Mouse (Mus musculus) urinary bladder, postnatal 14 days (tissue): ENCODE measurements around the gene Gpr132.
A peak's percentile ranks its signal among the peaks of the same experiment; 100 is the strongest.
"Not testable (repeated sequence)": the region's sequence is repeated elsewhere in the genome, so short reads cannot be mapped to it uniquely, and the experiment has no call there.

Experiments used
- DNase-seq: peaks from one replicate; pipeline ENCODE4 v3.0.0; 2021; ENCODE audit warnings: low spot score

Gene Gpr132

GRCm38 (mm10) chr12:112853050-112853729 lies 14.8 kb downstream of the Gpr132 start:
- peak; percentile 57 for DNase-seq

- peak; percentile 69 for DNase-seq
These were observed 16.9 kb downstream of the Gpr132 start for GRCm38 (mm10) chr12:112851116-112851515.

- DNase-seq, result no peak
These were observed 17.7 kb downstream of the Gpr132 start for GRCm38 (mm10) chr12:112850344-112850743.

GRCm38 (mm10) chr12:112849235-112850022 lies 18.6 kb downstream of the Gpr132 start:
- no peak for DNase-seq

GRCm38 (mm10) chr12:112847880-112848279 lies 20.1 kb downstream of the Gpr132 start:
- no peak for DNase-seq

GRCm38 (mm10) chr12:112843803-112844202 lies 24.2 kb downstream of the Gpr132 start:
- peak; percentile 91 for DNase-seq

GRCm38 (mm10) chr12:112842128-112842527 lies 25.9 kb downstream of the Gpr132 start:
- not testable (repeated sequence) for DNase-seq

- not testable (repeated sequence) for DNase-seq
These were observed 26.6 kb downstream of the Gpr132 start for GRCm38 (mm10) chr12:112841338-112841892.

GRCm38 (mm10) chr12:112840209-112841086 lies 27.6 kb downstream of the Gpr132 start:
- DNase-seq, result no peak

GRCm38 (mm10) chr12:112835046-112835445 lies 33.0 kb downstream of the Gpr132 start:
- DNase-seq, result no peak

- peak; percentile 33 for DNase-seq
These were observed 34.5 kb downstream of the Gpr132 start for GRCm38 (mm10) chr12:112833527-112833926.

- no peak for DNase-seq
These were observed 35.6 kb downstream of the Gpr132 start for GRCm38 (mm10) chr12:112832411-112832810.

GRCm38 (mm10) chr12:112830570-112830969 lies 37.5 kb downstream of the Gpr132 start:
- no peak for DNase-seq

- no peak for DNase-seq
These were observed 37.9 kb downstream of the Gpr132 start for GRCm38 (mm10) chr12:112830141-112830540.

- peak; percentile 99 for DNase-seq
These were observed 38.7 kb downstream of the Gpr132 start, which contains the start of gene Cdca4 for GRCm38 (mm10) chr12:112829244-112829864. Cdca4 (minus strand) TSS chr12:112829423.

GRCm38 (mm10) chr12:112828501-112829243 lies 39.4 kb downstream of the Gpr132 start:
- peak; percentile 75 for DNase-seq

GRCm38 (mm10) chr12:112825901-112826300 lies 42.1 kb downstream of the Gpr132 start:
- DNase-seq, result no peak

- no peak for DNase-seq
These were observed 44.8 kb downstream of the Gpr132 start for GRCm38 (mm10) chr12:112823221-112823620.

- DNase-seq, result no peak
These were observed 45.4 kb downstream of the Gpr132 start for GRCm38 (mm10) chr12:112822676-112823075.

GRCm38 (mm10) chr12:112821974-112822373 lies 46.1 kb downstream of the Gpr132 start:
- DNase-seq, result no peak

- DNase-seq, result no peak
These were observed 46.8 kb downstream of the Gpr132 start for GRCm38 (mm10) chr12:112821216-112821615.
